Mouse (Mus musculus): ENCODE measurements around the gene Kcne2. TPM values are rescaled to one million over a fixed set of nuclear protein-coding genes. Genes with fewer than 3 reads are reported as not detected.

The Kcne2 gene
- total RNA-seq, 2 experiments from 2014 or later = not detected

GRCm38 (mm10) chr16:92305519-92305918 is 13.3 kb downstream of the Kcne2 start:
- no peak for ATAC-seq (replicated peaks; ENCODE audit: low FRiP score, low TSS enrichment, poor library complexity, severe bottlenecking)

DNA sequence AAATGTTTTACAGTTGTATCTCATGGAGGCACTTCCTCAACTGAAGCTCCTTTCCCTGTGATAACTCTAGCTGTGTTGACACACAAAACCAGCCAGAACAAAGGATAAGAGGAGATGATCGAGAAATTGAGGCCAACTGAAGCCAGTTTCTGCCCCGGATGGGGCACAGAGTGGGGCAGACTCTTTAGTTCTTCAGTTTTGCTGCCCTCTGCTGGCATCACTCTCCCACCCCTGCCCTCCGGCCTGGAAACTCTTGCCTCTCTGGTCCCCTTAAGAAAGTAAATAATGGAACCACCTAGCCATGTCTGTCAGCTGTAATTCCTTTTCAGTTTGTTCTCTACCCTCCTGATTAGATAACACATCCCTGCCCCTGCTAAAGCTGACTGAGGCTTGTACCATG is 15.8 kb downstream of the Kcne2 start:
- ATAC-seq (replicated peaks; ENCODE audit: low FRiP score, low TSS enrichment, poor library complexity, severe bottlenecking) = no peak

GRCm38 (mm10) chr16:92309126-92309525 is 16.9 kb downstream of the Kcne2 start:
- ATAC-seq (replicated peaks; ENCODE audit: low FRiP score, low TSS enrichment, poor library complexity, severe bottlenecking) = no peak

DNA sequence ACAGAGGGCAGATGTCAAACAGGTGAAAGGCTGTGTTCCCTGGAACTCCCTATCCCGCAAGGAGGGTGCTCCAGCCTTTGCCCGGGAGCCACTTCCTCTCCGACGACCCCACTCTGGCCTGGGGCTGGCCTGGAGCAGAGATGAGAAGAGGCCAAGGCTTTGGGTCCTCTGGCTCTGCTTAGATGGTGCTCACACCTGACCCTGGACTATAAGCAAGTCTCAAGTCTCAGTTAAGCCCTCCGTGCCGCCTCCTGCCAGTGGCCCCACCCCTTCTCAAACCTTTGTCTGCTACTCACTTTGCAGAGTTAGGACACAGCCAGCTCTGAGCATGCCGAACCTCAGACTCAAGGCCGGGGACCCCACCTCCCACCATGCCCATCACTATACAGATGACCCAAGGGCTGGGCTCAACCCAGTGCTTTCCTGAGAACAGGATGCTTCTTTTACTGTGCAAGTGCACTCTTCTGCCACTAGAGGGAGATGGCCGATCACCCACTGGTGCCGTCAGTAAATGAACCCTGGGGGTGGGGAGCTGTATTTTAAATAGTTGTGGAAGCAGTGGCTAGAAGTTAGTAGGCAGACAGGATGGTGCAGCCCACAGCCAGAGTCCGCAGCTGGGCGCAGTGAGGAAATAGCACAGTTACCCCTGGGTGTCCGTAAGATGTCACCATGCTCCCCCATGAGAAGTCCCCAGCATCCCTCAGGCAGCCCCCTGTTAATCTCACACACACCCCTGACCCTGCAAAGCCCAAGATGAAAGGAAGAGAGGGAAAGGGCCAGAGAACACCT is 22.0 kb downstream of the Kcne2 start:
- ATAC-seq (replicated peaks; ENCODE audit: low FRiP score, low TSS enrichment, poor library complexity, severe bottlenecking) = peak; percentile 95

DNA sequence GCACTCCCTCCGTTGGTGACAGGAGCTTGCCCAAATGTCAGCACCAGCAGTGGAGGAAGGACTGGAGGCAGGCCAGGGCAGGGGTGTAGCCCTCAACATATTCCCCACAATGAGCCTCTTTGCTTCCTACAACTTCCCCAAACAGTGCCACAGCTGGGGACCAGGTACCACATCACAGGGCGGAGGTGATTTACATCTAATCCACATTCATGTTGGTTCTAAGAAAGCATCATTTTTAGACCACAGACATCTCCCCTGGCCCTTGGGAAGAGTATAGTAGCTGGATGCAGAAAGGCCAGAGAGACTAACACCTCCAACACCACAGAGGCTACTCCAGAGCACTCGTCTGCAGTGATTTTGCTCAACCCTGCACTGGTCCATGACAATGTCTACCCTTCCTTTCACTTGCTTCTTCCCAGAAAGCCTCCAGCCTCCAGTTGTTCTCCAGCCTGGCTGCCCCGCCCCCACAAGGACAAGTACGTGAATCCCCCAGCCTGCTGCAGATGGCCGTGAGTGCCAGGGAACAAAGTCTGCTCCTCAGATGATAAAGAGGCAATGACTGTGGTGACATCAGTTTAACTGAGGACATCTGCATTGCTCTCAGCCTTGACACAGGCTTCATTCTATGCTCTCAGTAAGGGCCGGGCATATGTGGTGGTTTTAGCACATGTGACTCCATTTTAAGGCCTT is 24.0 kb downstream of the Kcne2 start:
- no peak for ATAC-seq (replicated peaks; ENCODE audit: low FRiP score, low TSS enrichment, poor library complexity, severe bottlenecking)

DNA sequence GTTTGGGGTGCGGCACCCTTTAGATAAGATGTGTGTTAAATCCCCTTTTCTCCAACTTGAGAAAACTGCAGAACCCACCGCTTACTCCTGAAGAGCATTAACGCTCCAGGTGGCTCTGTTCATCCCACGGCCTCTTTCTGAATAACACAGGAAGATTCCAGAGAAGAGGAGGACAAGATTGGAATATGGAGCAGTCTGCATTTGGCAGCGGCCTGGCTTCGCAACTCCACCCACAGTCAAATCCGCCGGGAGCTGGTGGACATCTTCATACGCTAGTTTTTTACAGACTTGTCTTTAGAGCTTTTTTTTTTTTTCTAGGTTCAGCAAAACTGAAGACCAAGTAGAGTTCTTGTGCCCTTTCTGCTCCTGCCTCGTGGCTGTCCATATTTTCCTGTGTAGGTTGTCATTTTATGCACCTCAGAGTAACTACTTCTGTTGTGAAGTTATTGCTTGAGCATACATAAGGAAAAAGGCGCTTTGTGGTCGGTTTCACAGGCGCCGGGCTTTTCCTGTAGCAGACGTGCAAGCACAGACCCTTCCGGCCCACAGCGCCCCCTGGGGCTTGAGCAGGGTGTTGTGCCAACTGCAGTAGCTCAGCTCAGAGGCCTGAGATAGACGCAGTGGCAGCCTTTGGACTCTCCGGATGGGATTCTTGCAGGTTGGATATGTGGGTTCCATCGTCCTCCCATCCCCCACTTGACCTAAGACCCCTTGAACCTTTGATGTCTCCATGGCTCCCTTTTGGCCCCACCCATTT is 27.3 kb downstream of the Kcne2 start:
- peak; percentile 96 for ATAC-seq (replicated peaks; ENCODE audit: low FRiP score, low TSS enrichment, poor library complexity, severe bottlenecking)

DNA sequence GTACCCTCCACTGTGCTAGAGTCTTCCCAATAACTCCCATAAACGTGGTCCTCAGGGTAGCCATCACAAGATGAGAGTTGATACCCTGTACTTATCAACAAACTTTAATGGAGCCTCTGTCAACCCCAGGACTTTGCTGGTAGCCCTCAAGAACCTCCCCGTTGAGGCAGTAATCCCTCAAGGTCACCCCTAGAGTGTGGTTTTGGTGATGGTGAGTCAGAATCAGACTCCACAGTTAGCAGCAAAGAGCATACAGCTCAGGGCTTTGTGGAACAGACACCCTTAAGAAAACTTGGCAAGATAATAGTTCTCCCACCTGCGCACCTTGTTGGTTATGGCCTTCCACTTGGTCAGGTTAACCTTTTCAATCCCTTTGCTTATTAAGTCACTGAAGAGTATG is 28.2 kb downstream of the Kcne2 start:
- no peak for ATAC-seq (replicated peaks; ENCODE audit: low FRiP score, low TSS enrichment, poor library complexity, severe bottlenecking)

- no peak for ATAC-seq (replicated peaks; ENCODE audit: low FRiP score, low TSS enrichment, poor library complexity, severe bottlenecking)
These were observed 29.2 kb downstream of the Kcne2 start, which contains the start of gene Fam243 for GRCm38 (mm10) chr16:92321341-92321740. Gene Fam243 (minus strand): TSS chr16:92321441.

GRCm38 (mm10) chr16:92324309-92325061 is 32.3 kb downstream of the Kcne2 start:
- no peak for ATAC-seq (replicated peaks; ENCODE audit: low FRiP score, low TSS enrichment, poor library complexity, severe bottlenecking)

DNA sequence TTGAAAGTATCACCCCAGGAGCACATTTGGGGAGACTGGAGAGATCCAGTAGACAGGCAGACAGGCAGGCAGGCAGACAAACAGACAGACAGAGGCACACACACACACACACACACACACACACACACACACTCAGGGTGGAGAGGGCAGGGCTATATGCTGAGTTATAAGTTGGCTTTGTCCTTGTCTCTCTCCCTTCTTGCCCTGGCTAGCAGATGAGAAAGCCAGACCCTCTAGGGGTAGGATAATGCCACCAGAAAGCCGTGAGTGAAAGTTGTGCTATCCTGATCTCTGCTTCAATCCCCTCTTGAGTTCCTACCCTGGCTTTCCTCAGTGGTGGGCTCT is 32.8 kb downstream of the Kcne2 start:
- no peak for ATAC-seq (replicated peaks; ENCODE audit: low FRiP score, low TSS enrichment, poor library complexity, severe bottlenecking)

DNA sequence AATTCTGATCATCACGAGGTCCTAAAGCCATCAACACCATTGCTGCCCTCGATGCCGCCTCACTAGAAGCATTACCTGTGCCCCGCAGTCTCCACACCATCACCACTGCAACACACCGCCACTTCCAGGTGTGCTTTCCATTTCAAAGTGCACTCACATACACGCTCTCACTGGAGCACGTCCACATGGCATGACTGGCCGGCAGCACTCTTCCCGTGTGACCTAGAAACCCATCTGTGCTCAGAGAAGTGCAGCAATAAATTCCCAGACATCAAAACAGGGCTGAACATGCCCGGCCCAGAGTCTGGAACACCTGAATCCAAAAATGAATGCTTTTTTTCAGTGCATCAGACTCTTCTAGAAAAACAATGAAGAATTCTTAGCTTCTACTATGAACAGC is 35.7 kb downstream of the Kcne2 start:
- ATAC-seq (replicated peaks; ENCODE audit: low FRiP score, low TSS enrichment, poor library complexity, severe bottlenecking) = no peak

DNA sequence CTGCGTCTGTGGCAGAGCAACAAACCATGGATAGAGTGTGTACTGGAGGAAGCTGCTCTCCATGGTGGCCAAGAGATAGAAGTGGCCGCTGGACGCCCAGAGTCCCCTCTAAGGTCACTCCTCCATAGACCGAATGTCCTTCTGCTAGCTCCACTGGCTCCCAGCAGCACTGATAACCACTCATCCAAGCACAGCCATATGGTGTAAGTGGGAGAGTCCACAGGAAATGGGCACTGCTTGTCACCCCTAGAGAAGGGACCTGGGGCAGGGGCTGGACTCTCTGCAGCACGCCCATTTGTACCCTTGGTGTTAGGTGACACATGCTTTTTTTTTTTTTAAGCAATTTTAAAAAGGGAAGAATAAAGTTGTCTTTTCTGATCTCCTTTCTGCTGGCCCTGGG is 38.8 kb downstream of the Kcne2 start:
- ATAC-seq (replicated peaks; ENCODE audit: low FRiP score, low TSS enrichment, poor library complexity, severe bottlenecking) = no peak

DNA sequence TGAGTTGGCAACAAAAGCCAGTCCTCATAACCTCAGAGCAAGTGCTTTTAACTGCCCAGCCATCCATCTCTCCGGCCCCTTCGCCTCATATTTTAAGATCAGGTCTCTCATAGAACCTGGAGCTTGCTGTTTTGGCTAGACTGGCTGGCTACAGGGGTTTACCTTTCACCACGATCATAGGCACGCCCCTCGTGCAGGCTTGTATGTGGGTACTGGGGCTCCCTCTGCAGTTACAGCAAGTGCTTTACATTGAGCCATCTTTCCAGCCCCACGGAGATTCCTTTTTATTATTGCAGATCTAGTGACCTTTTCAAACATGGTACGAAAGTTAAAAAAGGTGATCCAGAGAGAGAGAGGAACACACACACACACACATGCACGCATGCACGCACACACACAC is 42.4 kb downstream of the Kcne2 start:
- ATAC-seq (replicated peaks; ENCODE audit: low FRiP score, low TSS enrichment, poor library complexity, severe bottlenecking) = no peak

GRCm38 (mm10) chr16:92336280-92336679 is 44.1 kb downstream of the Kcne2 start:
- peak; percentile 64 for ATAC-seq (replicated peaks; ENCODE audit: low FRiP score, low TSS enrichment, poor library complexity, severe bottlenecking)

GRCm38 (mm10) chr16:92340612-92341511 is 48.7 kb downstream of the Kcne2 start:
- peak; percentile 90 for ATAC-seq (replicated peaks; ENCODE audit: low FRiP score, low TSS enrichment, poor library complexity, severe bottlenecking)

DNA sequence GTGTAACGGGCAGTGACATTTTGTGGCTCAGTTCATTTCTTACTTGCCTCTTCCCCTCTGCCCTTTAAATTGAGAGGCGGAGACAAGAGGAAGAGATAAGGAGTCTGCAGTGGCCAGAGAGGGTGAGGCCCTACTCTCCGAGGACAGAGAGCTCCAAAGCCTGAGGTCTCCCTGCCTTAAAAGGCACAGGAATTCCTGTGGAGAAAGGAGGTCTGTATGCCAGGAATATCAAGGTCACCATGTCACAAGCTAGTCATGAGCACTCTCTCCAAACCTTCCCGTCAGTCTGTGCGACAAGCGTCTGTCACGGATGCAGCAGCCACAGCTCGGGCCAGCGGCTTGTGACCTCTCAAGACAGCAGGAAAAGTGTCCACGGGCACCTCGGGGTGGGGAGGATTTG is 53.0 kb downstream of the Kcne2 start:
- no peak for ATAC-seq (replicated peaks; ENCODE audit: low FRiP score, low TSS enrichment, poor library complexity, severe bottlenecking)

GRCm38 (mm10) chr16:92346297-92346916 is 54.2 kb downstream of the Kcne2 start:
- ATAC-seq (replicated peaks; ENCODE audit: low FRiP score, low TSS enrichment, poor library complexity, severe bottlenecking) = no peak

Data from megakaryocyte-erythroid progenitor cell, adult 5-6 weeks (primary cell).